Mouse (Mus musculus) embryonic fibroblast, embryonic 13.5 days (primary cell): ENCODE measurements around the gene Cdk15.

Source experiments
- CTCF ChIP-seq: IDR thresholded peaks from 2 replicates; pipeline ENCODE4 v1.5.1; 2011; ENCODE audit warnings: mild to moderate bottlenecking, control low read depth, low read length, moderate library complexity, borderline replicate concordance; ENCODE audit not compliant: insufficient read depth
- POLR2A ChIP-seq: IDR thresholded peaks from 2 replicates; pipeline ENCODE4 v1.6.1; 2011; ENCODE audit warnings: low read depth, mild to moderate bottlenecking, control low read depth, low read length, moderate library complexity

- TF ChIP-seq POLR2A (no peak), CTCF (no peak)
Observed at GRCm38 (mm10) chr1:59212076-59212779, 44.5 kb upstream of the Cdk15 start.
